Mouse (Mus musculus) urinary bladder, postnatal 0 days (tissue): ENCODE results near the gene Vps37b. TPM values are rescaled to one million over a fixed set of nuclear protein-coding genes. Genes with fewer than 3 reads are reported as not detected.

ENCODE experiments used
- microRNA-seq: library from miRNA; unstranded; fragments of <30 nt; microRNA quantifications from one replicate; pipeline ENCODE4, GENCODE M21; 2016
- polyA plus RNA-seq: library from polyadenylated mRNA; unstranded; fragments of >200 nt; fragmentation: Nextera tagmentation; extraction: Ambion mirVana; gene quantifications from 2 replicates; pipeline ENCODE4 v1.2.1, GENCODE M21; 2015

Gene Vps37b
- 35.9 and 39.0 TPM in 2 replicates for polyA plus RNA-seq

GRCm38 (mm10) chr5:124032001-124032508 lies at the start of gene Vps37b:
TSS of gene Vps37b (minus strand) at chr5:124032270.

GRCm38 (mm10) chr5:123973299-123974178 lies 58.5 kb downstream of the Vps37b start, which contains the start of gene Hip1r:
TSS of gene Hip1r (plus strand) at chr5:123973628.

Small RNA genes lying within 50 kb of the gene (microRNA-seq; reads per million reads assigned to microRNA genes)
- 2.5 reads per million for gene Mir7032

Other genes with a start within 250 kb of the Vps37b start
- gene Hcar2, start 166.8 kb downstream of the Vps37b start, polyA plus RNA-seq, result 1.6 and 5.8 TPM in 2 replicates
- 4.4 and 5.1 TPM in 2 replicates for gene Hcar1, start 152.2 kb downstream of the Vps37b start, polyA plus RNA-seq
- 77.7 and 104 TPM in 2 replicates for gene Denr, start 125.1 kb downstream of the Vps37b start, polyA plus RNA-seq
- 1.1 and 1.9 TPM in 2 replicates for gene Gm43518, start 104.9 kb downstream of the Vps37b start, polyA plus RNA-seq
- gene Ccdc62, start 101.6 kb downstream of the Vps37b start, polyA plus RNA-seq, result 4.6 and 6.0 TPM in 2 replicates
- gene Hip1r, start 58.6 kb downstream of the Vps37b start, polyA plus RNA-seq, result 52.0 and 72.7 TPM in 2 replicates
- 1.5 and 1.6 TPM in 2 replicates for gene Abcb9, start 63.5 kb upstream of the Vps37b start, polyA plus RNA-seq
- 16.7 and 17.0 TPM in 2 replicates for gene Ogfod2, start 80.0 kb upstream of the Vps37b start, polyA plus RNA-seq
- 75.0 and 80.1 TPM in 2 replicates for gene Arl6ip4, start 83.8 kb upstream of the Vps37b start, polyA plus RNA-seq
- 1.8 and 2.0 TPM in 2 replicates for gene Pitpnm2, start 217.5 kb upstream of the Vps37b start, polyA plus RNA-seq